Mouse (Mus musculus): Measurements from ENCODE around the gene Ubqln3. TPM values are rescaled to one million over a fixed set of nuclear protein-coding genes. Genes with fewer than 3 reads are reported as not detected.

Ubqln3 gene
- polyA plus RNA-seq, 1 experiment: not detected

- TF ChIP-seq EP300 (IDR thresholded peaks at IDR 0.05; ENCODE audit: insufficient read depth, low read depth, low read length) (no peak), POLR2A (IDR thresholded peaks at IDR 0.05; ENCODE audit: insufficient read depth, low read length) (no peak), CTCF (IDR thresholded peaks at IDR 0.05; ENCODE audit: low read depth, low read length) (no peak)
Measured at GRCm38 (mm10) chr7:104103913-104104756, 38.9 kb downstream of the Ubqln3 start.

More at GRCm38 (mm10) chr7:104103913-104104756, 38.9 kb downstream of the Ubqln3 start:
- no peaks in the 10 kb centered on the region for H3K4me1 ChIP-seq (ENCODE audit: control insufficient read depth, insufficient read depth, low read length)
- no peaks in the 10 kb centered on the region for H3K9me3 ChIP-seq (replicated peaks; ENCODE audit: control insufficient read depth, insufficient read depth, low read length, poor library complexity, severe bottlenecking)
- no peak overlapping the region for H3K4me3 ChIP-seq (ENCODE audit: low read depth, low read length)
- H3K27me3 ChIP-seq (ENCODE audit: control insufficient read depth, insufficient read depth, low read length, poor library complexity, severe bottlenecking): no peaks in the 10 kb centered on the region
- H3K27ac ChIP-seq (ENCODE audit: insufficient read depth, low read length): no peak overlapping the region
- no peaks in the 10 kb centered on the region for H3K36me3 ChIP-seq (ENCODE audit: control insufficient read depth, insufficient read depth, low read length, poor library complexity, severe bottlenecking)
- H3K9ac ChIP-seq (ENCODE audit: low read depth, poor library complexity, severe bottlenecking): no peak overlapping the region

Other genes starting within 250 kb of the Ubqln3 start
- not detected in 2 replicates for gene Olfr64, start 248.8 kb downstream of the Ubqln3 start, polyA plus RNA-seq (2011; ENCODE audit: insufficient read depth, insufficient read length, low read depth, missing spikeins)
- gene Olfr65, start 239.8 kb downstream of the Ubqln3 start, polyA plus RNA-seq (2011; ENCODE audit: insufficient read depth, insufficient read length, low read depth, missing spikeins): not detected in 2 replicates
- not detected in 2 replicates for gene Olfr631, start 214.5 kb downstream of the Ubqln3 start, polyA plus RNA-seq (2011; ENCODE audit: insufficient read depth, insufficient read length, low read depth, missing spikeins)
- gene Olfr632, start 208.9 kb downstream of the Ubqln3 start, polyA plus RNA-seq (2011; ENCODE audit: insufficient read depth, insufficient read length, low read depth, missing spikeins): not detected in 2 replicates
- not detected in 2 replicates for gene Olfr633, start 198.8 kb downstream of the Ubqln3 start, polyA plus RNA-seq (2011; ENCODE audit: insufficient read depth, insufficient read length, low read depth, missing spikeins)
- 0.08 and 0.13 TPM in 2 replicates for gene Olfr635, start 172.1 kb downstream of the Ubqln3 start, polyA plus RNA-seq (2011; ENCODE audit: insufficient read depth, insufficient read length, low read depth, missing spikeins)
- not detected in 2 replicates for gene Olfr638, start 144.5 kb downstream of the Ubqln3 start, polyA plus RNA-seq (2011; ENCODE audit: insufficient read depth, insufficient read length, low read depth, missing spikeins)
- not detected in 2 replicates for gene Olfr639, start 126.0 kb downstream of the Ubqln3 start, polyA plus RNA-seq (2011; ENCODE audit: insufficient read depth, insufficient read length, low read depth, missing spikeins)
- not detected in 2 replicates for gene Olfr640, start 117.7 kb downstream of the Ubqln3 start, polyA plus RNA-seq (2011; ENCODE audit: insufficient read depth, insufficient read length, low read depth, missing spikeins)
- gene Olfr641, start 107.8 kb downstream of the Ubqln3 start, polyA plus RNA-seq (2011; ENCODE audit: insufficient read depth, insufficient read length, low read depth, missing spikeins): not detected in 2 replicates
- gene Olfr642, start 90.6 kb downstream of the Ubqln3 start, polyA plus RNA-seq (2011; ENCODE audit: insufficient read depth, insufficient read length, low read depth, missing spikeins): 0.14 TPM in 1 of 2 replicates, not detected in the other
- gene 4930516K23Rik, start 81.8 kb downstream of the Ubqln3 start, polyA plus RNA-seq (2011; ENCODE audit: insufficient read depth, insufficient read length, low read depth, missing spikeins): not detected in 2 replicates
- not detected in 2 replicates for gene Olfr644, start 71.4 kb downstream of the Ubqln3 start, polyA plus RNA-seq (2011; ENCODE audit: insufficient read depth, insufficient read length, low read depth, missing spikeins)
- not detected in 2 replicates for gene Olfr645, start 57.8 kb downstream of the Ubqln3 start, polyA plus RNA-seq (2011; ENCODE audit: insufficient read depth, insufficient read length, low read depth, missing spikeins)
- gene Olfr646, start 38.4 kb downstream of the Ubqln3 start, polyA plus RNA-seq (2011; ENCODE audit: insufficient read depth, insufficient read length, low read depth, missing spikeins): not detected in 2 replicates
- gene Ubqln5, start 13.5 kb downstream of the Ubqln3 start, polyA plus RNA-seq (2011; ENCODE audit: insufficient read depth, insufficient read length, low read depth, missing spikeins): not detected in 2 replicates
- gene Olfr643, start 5.9 kb downstream of the Ubqln3 start, polyA plus RNA-seq (2011; ENCODE audit: insufficient read depth, insufficient read length, low read depth, missing spikeins): not detected in 2 replicates
- gene Ubqlnl, start 7.3 kb upstream of the Ubqln3 start, polyA plus RNA-seq (2011; ENCODE audit: insufficient read depth, insufficient read length, low read depth, missing spikeins): not detected in 2 replicates
- not detected in 2 replicates for gene Olfm5, start 21.6 kb upstream of the Ubqln3 start, polyA plus RNA-seq (2011; ENCODE audit: insufficient read depth, insufficient read length, low read depth, missing spikeins)
- not detected in 2 replicates for gene Olfr648, start 40.1 kb upstream of the Ubqln3 start, polyA plus RNA-seq (2011; ENCODE audit: insufficient read depth, insufficient read length, low read depth, missing spikeins)
- not detected in 2 replicates for gene Olfr649, start 52.7 kb upstream of the Ubqln3 start, polyA plus RNA-seq (2011; ENCODE audit: insufficient read depth, insufficient read length, low read depth, missing spikeins)
- gene Trim6, start 75.5 kb upstream of the Ubqln3 start, polyA plus RNA-seq (2011; ENCODE audit: insufficient read depth, insufficient read length, low read depth, missing spikeins): 119 and 128 TPM in 2 replicates
- 10.6 and 11.6 TPM in 2 replicates for gene Trim34a, start 101.2 kb upstream of the Ubqln3 start, polyA plus RNA-seq (2011; ENCODE audit: insufficient read depth, insufficient read length, low read depth, missing spikeins)
- 1.2 and 2.5 TPM in 2 replicates for gene Trim5, start 144.8 kb upstream of the Ubqln3 start, polyA plus RNA-seq (2011; ENCODE audit: insufficient read depth, insufficient read length, low read depth, missing spikeins)
- gene Trim12a, start 172.2 kb upstream of the Ubqln3 start, polyA plus RNA-seq (2011; ENCODE audit: insufficient read depth, insufficient read length, low read depth, missing spikeins): 25.3 and 26.2 TPM in 2 replicates
- not detected in 2 replicates for gene Trim34b, start 186.2 kb upstream of the Ubqln3 start, polyA plus RNA-seq (2011; ENCODE audit: insufficient read depth, insufficient read length, low read depth, missing spikeins)
- 16.0 and 16.3 TPM in 2 replicates for gene Trim12c, start 210.1 kb upstream of the Ubqln3 start, polyA plus RNA-seq (2011; ENCODE audit: insufficient read depth, insufficient read length, low read depth, missing spikeins)
- gene Trim30b, start 226.6 kb upstream of the Ubqln3 start, polyA plus RNA-seq (2011; ENCODE audit: insufficient read depth, insufficient read length, low read depth, missing spikeins): not detected in 2 replicates

Data from ES-Bruce4 (cell line).